Mouse (Mus musculus) T-cell, adult 66 days (primary cell): ENCODE results near the gene Olfr850. TPM values are rescaled to one million over a fixed set of nuclear protein-coding genes. Genes with fewer than 3 reads are reported as not detected.

Experiments used
- total RNA-seq, 2 experiments: library from RNA; stranded (reverse); gene quantifications; 3 replicates in 1 of 2; 4 replicates in 1 of 2; pipeline ENCODE4 v1.2.4; 2023

The Olfr850 gene
- total RNA-seq, result not detected

DNA sequence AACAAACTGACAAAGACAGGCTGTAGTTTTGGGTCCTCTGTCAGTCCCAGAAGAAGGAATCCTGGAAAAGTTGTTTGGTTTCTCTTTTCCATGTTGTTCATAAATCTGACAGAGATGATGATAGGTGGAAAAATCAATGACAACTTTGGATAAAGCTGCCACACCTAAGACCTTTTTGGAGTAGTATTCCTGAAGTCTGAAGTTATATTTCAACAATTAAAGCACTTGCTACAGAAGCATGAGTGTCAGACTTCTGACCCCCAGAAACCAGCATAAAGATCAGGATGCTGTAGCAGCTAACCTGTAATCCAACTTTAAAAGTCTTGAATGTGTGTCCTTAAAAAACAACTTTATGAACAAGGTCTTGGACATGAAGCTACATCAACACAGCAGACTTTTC is at the start of gene Olfr850:
TSS of gene Olfr850 (minus strand) at position 101 of the 400 bp plus-strand sequence.

DNA sequence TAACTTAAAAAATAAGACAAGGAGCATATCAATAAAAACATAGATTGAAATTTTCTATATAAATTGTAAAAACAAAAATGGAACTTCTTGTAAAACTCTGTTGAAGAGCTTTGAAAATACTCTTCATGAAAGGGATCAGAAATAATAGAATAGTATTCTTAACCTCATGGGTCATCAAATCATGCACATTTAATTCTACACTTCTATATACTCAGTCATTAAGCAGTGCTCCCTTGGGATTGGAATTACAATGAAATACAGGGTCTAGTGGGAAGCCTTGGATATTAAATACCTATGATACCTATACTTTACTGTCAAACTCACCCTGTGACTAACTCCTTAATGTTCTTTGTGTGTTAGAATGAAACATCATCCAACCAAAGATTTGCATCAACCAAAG is 14.9 kb upstream of the Olfr850 start, which contains the start of gene Olfr851:
TSS of gene Olfr851 (plus strand) at position 301 of the 400 bp plus-strand sequence.

GRCm38 (mm10) chr9:19439966-19440365 is 38.1 kb downstream of the Olfr850 start, which contains the start of gene Olfr849:
TSS of gene Olfr849 (plus strand) at chr9:19440266.

Other genes with a start within 250 kb of the Olfr850 start
- not detected for gene Olfr843, start 226.3 kb downstream of the Olfr850 start, total RNA-seq
- not detected for gene Olfr844, start 161.9 kb downstream of the Olfr850 start, total RNA-seq
- not detected for gene Olfr845, start 141.8 kb downstream of the Olfr850 start, total RNA-seq
- not detected for gene Olfr846, start 114.2 kb downstream of the Olfr850 start, total RNA-seq
- not detected for gene Olfr847, start 99.6 kb downstream of the Olfr850 start, total RNA-seq
- not detected for gene Olfr849, start 38.0 kb downstream of the Olfr850 start, total RNA-seq
- not detected for gene Olfr851, start 15.0 kb upstream of the Olfr850 start, total RNA-seq
- gene Olfr853, start 62.8 kb upstream of the Olfr850 start, total RNA-seq, result not detected
- not detected for gene Olfr854, start 89.1 kb upstream of the Olfr850 start, total RNA-seq
- not detected for gene Olfr855, start 104.4 kb upstream of the Olfr850 start, total RNA-seq
- gene Zfp317, start 143.9 kb upstream of the Olfr850 start, total RNA-seq, result 10 to 100 TPM; 29.9 to 34.0 TPM
- gene Olfr857, start 231.2 kb upstream of the Olfr850 start, total RNA-seq, result not detected